Mouse (Mus musculus) forebrain, embryonic 13.5 days (tissue): ENCODE measurements around the gene Rbm33. TPM values are rescaled to one million over a fixed set of nuclear protein-coding genes. Genes with fewer than 3 reads are reported as not detected.

Experiments used
- ATAC-seq: fragments of 200-750 bp; cut with Nextera tagmentation; 2 replicates; pipeline ENCODE4 v1.8.0; 2017
- H3K27ac ChIP-seq: fragments of 300-500 bp; sonication (generic); 2 replicates; pipeline ENCODE4 v1.5.1; 2015; ENCODE audit warnings: inconsistent platforms, mild to moderate bottlenecking, moderate library complexity
- H3K27me3 ChIP-seq: fragments of 300-500 bp; sonication (generic); 2 replicates; pipeline ENCODE4 v1.6.1; 2015; ENCODE audit warnings: mild to moderate bottlenecking, inconsistent platforms
- H3K36me3 ChIP-seq: fragments of 300-500 bp; sonication (generic); 2 replicates; pipeline ENCODE4 v1.6.1; 2015; ENCODE audit warnings: mild to moderate bottlenecking, inconsistent platforms; ENCODE audit not compliant: poor library complexity, severe bottlenecking
- H3K4me1 ChIP-seq: fragments of 300-500 bp; sonication (generic); 2 replicates; pipeline ENCODE4 v1.6.1; 2015; ENCODE audit warnings: inconsistent platforms
- H3K4me2 ChIP-seq: fragments of 300-500 bp; sonication (generic); 2 replicates; pipeline ENCODE4 v1.6.1; 2015; ENCODE audit warnings: inconsistent platforms, mild to moderate bottlenecking, moderate library complexity
- H3K4me3 ChIP-seq: fragments of 300-500 bp; sonication (generic); 2 replicates; pipeline ENCODE4 v1.5.1; 2015; ENCODE audit warnings: mild to moderate bottlenecking, inconsistent platforms
- H3K9ac ChIP-seq: fragments of 300-500 bp; sonication (generic); 2 replicates; pipeline ENCODE4 v1.6.1; 2015; ENCODE audit warnings: mild to moderate bottlenecking, inconsistent platforms
- H3K9me3 ChIP-seq: fragments of 300-500 bp; sonication (generic); replicated peaks from 2 replicates; pipeline ENCODE4 v1.6.1; 2016; ENCODE audit warnings: inconsistent platforms
- whole genome bisulfite sequencing: fragments of 180-500 bp; shearing (Covaris S2); methylation state at CpG from one replicate; pipeline ENCODE4 v1.1.7; 2015; 5-methylcytosine and 5-hydroxymethylcytosine counted together
- polyA plus RNA-seq: library from polyadenylated mRNA; unstranded; fragments of >200 nt; fragmentation: Nextera tagmentation; extraction: Ambion mirVana; gene quantifications from 2 replicates; pipeline ENCODE4 v1.2.1, GENCODE M21; 2015

Rbm33 gene
- polyA plus RNA-seq, 1 experiment from 2014 or later, result 21.1 TPM

GRCm38 (mm10) chr5:28418734-28419133, 101.8 kb downstream of the Rbm33 start:
- no peaks in the 10 kb centered on the region for H3K4me1 ChIP-seq
- no peak for ATAC-seq
- 88% methylated on average over 10 of the region's 10 CpGs for WGBS
- no peaks in the 10 kb centered on the region for H3K27me3 ChIP-seq
- H3K4me2 ChIP-seq, result no peak overlapping the region
- peaks cover 64% of the 10 kb centered on the region for H3K36me3 ChIP-seq
- H3K9ac ChIP-seq, result no peak overlapping the region
- no peak overlapping the region for H3K27ac ChIP-seq
- no peaks in the 10 kb centered on the region for H3K9me3 ChIP-seq
- no peak overlapping the region for H3K4me3 ChIP-seq

GRCm38 (mm10) chr5:28419640-28420265, 102.8 kb downstream of the Rbm33 start:
- no peaks in the 10 kb centered on the region for H3K9me3 ChIP-seq
- no peaks in the 10 kb centered on the region for H3K4me1 ChIP-seq
- ATAC-seq, result no peak
- H3K9ac ChIP-seq, result no peak overlapping the region
- H3K4me2 ChIP-seq, result no peak overlapping the region
- no peak overlapping the region for H3K27ac ChIP-seq
- H3K4me3 ChIP-seq, result no peak overlapping the region
- H3K36me3 ChIP-seq, result peaks cover 54% of the 10 kb centered on the region
- H3K27me3 ChIP-seq, result no peaks in the 10 kb centered on the region
- WGBS, result 93% methylated on average over 12 of the region's 12 CpGs

- H3K36me3 ChIP-seq, result peaks cover 15% of the 10 kb centered on the region
Observed at GRCm38 (mm10) chr5:28423781-28424180, 106.9 kb downstream of the Rbm33 start.

GRCm38 (mm10) chr5:28425926-28426325, 109.0 kb downstream of the Rbm33 start:
- no peak for ATAC-seq
- no peak overlapping the region for H3K4me2 ChIP-seq
- no peaks in the 10 kb centered on the region for H3K27me3 ChIP-seq
- H3K9me3 ChIP-seq, result no peaks in the 10 kb centered on the region
- H3K27ac ChIP-seq, result no peak overlapping the region
- WGBS, result 92% methylated on average over 9 of the region's 9 CpGs
- no peak overlapping the region for H3K9ac ChIP-seq
- H3K36me3 ChIP-seq, result no peaks in the 10 kb centered on the region; the same call in 1 of the 2 replicates
- no peaks in the 10 kb centered on the region for H3K4me1 ChIP-seq
- no peak overlapping the region for H3K4me3 ChIP-seq

More at GRCm38 (mm10) chr5:28423781-28424180, 106.9 kb downstream of the Rbm33 start:
- Histone ChIP-seq H3K4me3 (no peak overlapping the region), H3K9me3 (no peaks in the 10 kb centered on the region), H3K9ac (no peak overlapping the region), H3K4me2 (no peak overlapping the region), H3K4me1 (no peaks in the 10 kb centered on the region), H3K27ac (no peak overlapping the region), H3K27me3 (no peaks in the 10 kb centered on the region)
- no peak for ATAC-seq
- WGBS, result 73% methylated on average over 4 of the region's 4 CpGs

- Histone ChIP-seq H3K4me3 (no peak overlapping the region), H3K9ac (no peak overlapping the region), H3K4me2 (no peak overlapping the region), H3K27ac (no peak overlapping the region), H3K4me1 (no peaks in the 10 kb centered on the region), H3K27me3 (peaks cover 6% of the 10 kb centered on the region), H3K9me3 (no peaks in the 10 kb centered on the region), H3K36me3 (no peaks in the 10 kb centered on the region)
- ATAC-seq, result no peak
- 57% methylated on average over 3 of the region's 3 CpGs for WGBS
Observed at GRCm38 (mm10) chr5:28450126-28450890, 133.4 kb downstream of the Rbm33 start.

- Histone ChIP-seq H3K4me3 (no peak overlapping the region), H3K36me3 (no peaks in the 10 kb centered on the region), H3K9me3 (no peaks in the 10 kb centered on the region), H3K4me1 (no peaks in the 10 kb centered on the region), H3K27me3 (peaks cover 15% of the 10 kb centered on the region), H3K27ac (no peak overlapping the region), H3K4me2 (no peak overlapping the region), H3K9ac (no peak overlapping the region)
- peak; percentile 82 for ATAC-seq
- WGBS, result 30% methylated on average over 6 of the region's 6 CpGs
Observed at GRCm38 (mm10) chr5:28451053-28451638, 134.2 kb downstream of the Rbm33 start.

- Histone ChIP-seq H3K4me2 (no peak overlapping the region), H3K9me3 (no peaks in the 10 kb centered on the region), H3K27ac (no peak overlapping the region), H3K36me3 (no peaks in the 10 kb centered on the region), H3K4me1 (peaks cover 5% of the 10 kb centered on the region), H3K9ac (no peak overlapping the region), H3K27me3 (peaks cover 31% of the 10 kb centered on the region), H3K4me3 (no peak overlapping the region)
- 89% methylated on average over 5 of the region's 5 CpGs for WGBS
- no peak for ATAC-seq
Observed at GRCm38 (mm10) chr5:28453086-28453485, 136.2 kb downstream of the Rbm33 start.

- 13% methylated on average over 3 of the region's 3 CpGs for WGBS
- no peaks in the 10 kb centered on the region for H3K36me3 ChIP-seq
- H3K9ac ChIP-seq, result no peak overlapping the region
- H3K4me1 ChIP-seq, result peaks cover 9% of the 10 kb centered on the region
- no peaks in the 10 kb centered on the region for H3K9me3 ChIP-seq
- H3K27ac ChIP-seq, result no peak overlapping the region
- H3K4me3 ChIP-seq, result no peak overlapping the region
- no peak for ATAC-seq
- H3K27me3 ChIP-seq, result peaks cover 36% of the 10 kb centered on the region
- H3K4me2 ChIP-seq, result no peak overlapping the region
Observed at GRCm38 (mm10) chr5:28453523-28453922, 136.6 kb downstream of the Rbm33 start.

- Histone ChIP-seq H3K9ac (no peak overlapping the region), H3K4me1 (peaks cover 19% of the 10 kb centered on the region), H3K4me2 (no peak overlapping the region), H3K27me3 (peaks cover 46% of the 10 kb centered on the region), H3K4me3 (no peak overlapping the region), H3K36me3 (no peaks in the 10 kb centered on the region), H3K9me3 (no peaks in the 10 kb centered on the region), H3K27ac (no peak overlapping the region)
- ATAC-seq, result no peak
- WGBS, result 95% methylated on average over 6 of the region's 6 CpGs
Observed at GRCm38 (mm10) chr5:28454546-28454945, 137.6 kb downstream of the Rbm33 start.

- Histone ChIP-seq H3K36me3 (no peaks in the 10 kb centered on the region), H3K27ac (no peak overlapping the region), H3K9ac (no peak overlapping the region), H3K9me3 (no peaks in the 10 kb centered on the region), H3K27me3 (peaks cover 58% of the 10 kb centered on the region), H3K4me2 (no peak overlapping the region), H3K4me1 (peaks cover 31% of the 10 kb centered on the region), H3K4me3 (no peak overlapping the region)
- 82% methylated on average over 5 of the region's 5 CpGs for WGBS
- ATAC-seq, result no peak
Observed at GRCm38 (mm10) chr5:28455721-28456120, 138.8 kb downstream of the Rbm33 start.

GRCm38 (mm10) chr5:28456366-28456765, 139.4 kb downstream of the Rbm33 start:
- no peak overlapping the region for H3K4me2 ChIP-seq
- H3K9ac ChIP-seq, result no peak overlapping the region
- ATAC-seq, result no peak
- H3K4me3 ChIP-seq, result no peak overlapping the region
- no peaks in the 10 kb centered on the region for H3K36me3 ChIP-seq
- WGBS, result 68% methylated on average over 1 of the region's 1 CpGs
- H3K27me3 ChIP-seq, result peaks cover 64% of the 10 kb centered on the region
- peaks cover 34% of the 10 kb centered on the region for H3K4me1 ChIP-seq
- H3K27ac ChIP-seq, result no peak overlapping the region
- H3K9me3 ChIP-seq, result no peaks in the 10 kb centered on the region

GRCm38 (mm10) chr5:28457921-28458641, 141.2 kb downstream of the Rbm33 start:
- Histone ChIP-seq H3K27ac (no peak overlapping the region), H3K4me3 (peak overlapping the region; percentile 42), H3K36me3 (no peaks in the 10 kb centered on the region), H3K9me3 (no peaks in the 10 kb centered on the region), H3K9ac (peak overlapping the region; percentile 30; the same call in 1 of the 2 replicates), H3K4me2 (peak overlapping the region; percentile 70), H3K4me1 (peaks cover 39% of the 10 kb centered on the region), H3K27me3 (peaks cover 81% of the 10 kb centered on the region)
- peak; percentile 39 for ATAC-seq
- 2% methylated on average over 79 of the region's 95 CpGs for WGBS
